Mouse (Mus musculus): ENCODE measurements at regions not wholly inside any gene's neighbourhood (a gene's known extent, or its start where the extent isn't known, plus 50 kb on each side); places are given as distances from the start of the nearest gene placed in this dataset.

DNA sequence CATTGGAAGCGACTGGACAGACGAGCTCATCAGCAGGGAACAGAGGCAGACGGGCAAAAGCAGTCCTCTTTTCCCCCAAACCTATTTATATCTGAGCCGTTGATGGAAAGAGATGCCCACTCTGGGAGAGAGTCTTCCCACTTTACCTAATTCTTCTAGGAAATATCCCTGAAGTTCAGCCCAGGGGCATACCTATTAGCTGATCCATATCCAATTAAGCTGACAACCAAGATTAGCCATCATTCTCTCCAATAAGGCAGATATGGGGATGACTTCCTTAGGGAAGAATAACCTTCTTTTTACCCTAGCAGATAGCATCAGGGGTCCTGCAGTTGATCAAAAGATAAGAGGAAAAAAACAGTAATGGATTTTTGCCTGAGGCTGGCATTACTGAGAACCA, 78.2 kb upstream of the Spaca1 start:
- TF ChIP-seq CTCF (IDR thresholded peaks at IDR 0.05; ENCODE audit: extremely low read depth, insufficient read depth, low read length), result no peak
- no peak for TF ChIP-seq POLR2A (IDR thresholded peaks at IDR 0.05; ENCODE audit: extremely low read depth, insufficient read depth, low read length)

Measured in cortical plate, adult 2 months (tissue).